Mouse (Mus musculus) liver, embryonic 14.5 days (tissue): ENCODE data around the gene Dapk1.

ENCODE experiments used
- CTCF ChIP-seq: IDR thresholded peaks from 2 replicates; pipeline ENCODE4 v1.5.1; 2016; ENCODE audit warnings: antibody characterized with exemption, low read depth, control low read depth
- EP300 ChIP-seq: IDR thresholded peaks from 2 replicates; pipeline ENCODE4 v1.6.1; 2016; ENCODE audit warnings: antibody characterized with exemption, low read depth

DNA sequence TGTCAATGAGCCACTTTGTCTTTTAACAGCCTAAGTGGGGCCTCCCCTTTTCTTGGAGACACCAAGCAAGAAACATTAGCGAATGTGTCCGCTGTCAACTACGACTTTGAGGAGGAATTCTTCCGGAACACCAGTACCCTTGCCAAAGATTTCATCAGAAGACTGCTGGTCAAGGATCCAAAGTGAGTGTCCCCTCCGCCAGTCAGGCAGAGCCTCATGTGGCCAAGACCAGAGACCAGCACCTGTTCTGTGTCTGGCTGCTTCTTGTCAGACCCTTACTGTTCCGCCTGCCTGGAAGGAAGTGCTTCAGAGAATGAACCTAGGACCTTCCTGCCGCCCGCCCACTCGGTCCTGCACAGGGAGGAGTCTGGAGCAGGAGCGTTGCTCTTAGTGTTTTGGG is 117.8 kb downstream of the Dapk1 start:
- no peak for TF ChIP-seq CTCF
- no peak for TF ChIP-seq EP300
